Mouse (Mus musculus) lung, postnatal 0 days (tissue): ENCODE measurements around the gene Ppp1r36. TPM values are rescaled to one million over a fixed set of nuclear protein-coding genes. Genes with fewer than 3 reads are reported as not detected.

Experiments
- ATAC-seq: fragments of 200-750 bp; cut with Nextera tagmentation; 2 replicates; pipeline ENCODE4 v1.8.0; 2017; ENCODE audit warnings: moderate library complexity
- DNase-seq: peaks from one replicate; pipeline ENCODE4 v3.0.0-alpha.2; 2016; ENCODE audit warnings: low spot score
- H3K27ac ChIP-seq: fragments of 300-500 bp; sonication (generic); 2 replicates; pipeline ENCODE4 v1.5.1; 2014; ENCODE audit warnings: antibody characterized with exemption, mild to moderate bottlenecking, low read length, mixed read lengths
- H3K27me3 ChIP-seq: fragments of 300-500 bp; sonication (generic); replicated peaks from 2 replicates; pipeline ENCODE4 v1.6.1; 2014; ENCODE audit warnings: low read length, mixed read lengths; ENCODE audit not compliant: insufficient read depth
- H3K36me3 ChIP-seq: fragments of 300-500 bp; sonication (generic); 2 replicates; pipeline ENCODE4 v1.6.1; 2014; ENCODE audit warnings: low read length, mixed read lengths; ENCODE audit not compliant: insufficient read depth
- H3K4me1 ChIP-seq: fragments of 300-500 bp; sonication (generic); 2 replicates; pipeline ENCODE4 v1.6.1; 2014; ENCODE audit warnings: antibody characterized with exemption, low read depth, low read length, mixed read lengths; ENCODE audit not compliant: insufficient read depth
- H3K4me2 ChIP-seq: fragments of 300-500 bp; sonication (generic); replicated peaks from 2 replicates; pipeline ENCODE4 v1.6.1; 2014; ENCODE audit warnings: low read depth, mild to moderate bottlenecking, low read length, moderate library complexity, mixed read lengths
- H3K4me3 ChIP-seq: fragments of 300-500 bp; sonication (generic); 2 replicates; pipeline ENCODE4 v1.5.1; 2014; ENCODE audit warnings: low read depth, low read length
- H3K9ac ChIP-seq: fragments of 300-500 bp; sonication (generic); replicated peaks from 2 replicates; pipeline ENCODE4 v1.6.1; 2014; ENCODE audit warnings: low read depth, mild to moderate bottlenecking
- H3K9me3 ChIP-seq: fragments of 300-500 bp; sonication (generic); 2 replicates; pipeline ENCODE4 v1.6.1; 2016; ENCODE audit warnings: low read length, mixed read lengths
- CTCF ChIP-seq: IDR thresholded peaks from 2 replicates; pipeline ENCODE4 v1.5.1; 2016; ENCODE audit warnings: antibody characterized with exemption, mild to moderate bottlenecking
- EP300 ChIP-seq: IDR thresholded peaks from 2 replicates; pipeline ENCODE4 v1.6.1; 2016; ENCODE audit warnings: antibody characterized with exemption, mild to moderate bottlenecking, control low read depth
- WGBS: fragments of 180-500 bp; shearing (Covaris S2); extraction: QIAGEN DNeasy Blood & Tissue Kit; methylation state at CpG from one replicate; pipeline ENCODE4 v1.1.7; 2014; 5-methylcytosine and 5-hydroxymethylcytosine counted together
- polyA plus RNA-seq: library from polyadenylated mRNA; unstranded; fragments of >200 nt; fragmentation: Nextera tagmentation; extraction: Ambion mirVana; gene quantifications from 2 replicates; pipeline ENCODE4 v1.2.1, GENCODE M21; 2015

The Ppp1r36 gene
- polyA plus RNA-seq, 1 experiment from 2014 or later = 11.5 TPM

DNA sequence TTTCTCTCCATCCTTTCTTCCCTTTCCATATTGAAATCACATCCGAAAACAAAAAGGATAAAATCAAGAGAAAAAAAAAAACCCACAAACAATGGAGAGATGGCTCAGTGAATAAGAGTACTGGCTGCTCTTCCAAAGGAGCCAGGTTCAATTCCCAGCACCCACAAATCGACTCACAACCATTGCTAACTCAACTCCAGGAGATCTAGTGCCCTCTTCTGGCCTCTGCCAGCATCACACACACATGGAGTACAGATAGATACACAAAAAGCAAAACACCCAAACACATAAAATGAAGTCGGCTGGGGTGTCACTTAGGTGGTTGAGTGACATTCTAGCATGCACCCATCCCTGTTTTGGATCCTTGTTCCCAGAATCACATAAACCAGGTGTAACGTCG, 1.0 kb downstream of the Ppp1r36 start:
- Histone ChIP-seq H3K4me1 (no peaks in the 10 kb centered on the region), H3K9ac (no peak overlapping the region), H3K9me3 (no peaks in the 10 kb centered on the region), H3K27ac (no peak overlapping the region), H3K4me3 (no peak overlapping the region), H3K4me2 (no peak overlapping the region), H3K36me3 (no peaks in the 10 kb centered on the region), H3K27me3 (no peaks in the 10 kb centered on the region)
- TF ChIP-seq CTCF (peak; percentile 33; the same call in 1 of the 2 replicates), EP300 (no peak)
- ATAC-seq (no peak), DNase-seq (no peak)
- WGBS = 95% methylated on average over 5 of the region's 5 CpGs

- Histone ChIP-seq H3K4me2 (no peak overlapping the region), H3K36me3 (no peaks in the 10 kb centered on the region), H3K4me3 (no peak overlapping the region), H3K27me3 (no peaks in the 10 kb centered on the region), H3K9ac (no peak overlapping the region), H3K4me1 (no peaks in the 10 kb centered on the region), H3K27ac (no peak overlapping the region), H3K9me3 (no peaks in the 10 kb centered on the region)
- no peak for TF ChIP-seq CTCF
- DNase-seq (no peak), ATAC-seq (no peak)
- WGBS = 94% methylated on average over 3 of the region's 3 CpGs
Measured at GRCm38 (mm10) chr12:76425256-76425655, 7.9 kb downstream of the Ppp1r36 start.

DNA sequence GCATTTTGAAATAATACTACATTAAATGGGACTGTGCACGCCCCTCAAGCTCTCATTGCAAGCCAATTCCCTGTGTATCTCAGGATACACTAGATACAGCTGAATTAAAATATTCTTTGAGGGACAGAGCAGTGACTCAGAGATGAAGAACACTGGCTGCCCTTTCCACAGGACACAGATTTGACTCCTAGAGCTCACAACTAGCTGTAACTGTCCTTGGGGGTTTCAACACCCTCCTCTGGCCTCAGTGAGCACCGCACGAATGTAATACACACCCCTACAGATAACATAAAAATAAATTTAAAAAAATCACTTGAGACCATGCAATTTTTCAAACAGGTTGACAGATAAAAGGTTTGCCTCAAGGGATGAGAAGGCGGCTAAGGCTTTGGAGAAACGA, 10.2 kb downstream of the Ppp1r36 start:
- H3K27me3 ChIP-seq = no peaks in the 10 kb centered on the region
- H3K4me1 ChIP-seq = no peaks in the 10 kb centered on the region
- no peak overlapping the region for H3K4me2 ChIP-seq
- ATAC-seq (no peak), DNase-seq (no peak)
- no peak overlapping the region for H3K9ac ChIP-seq
- no peaks in the 10 kb centered on the region for H3K9me3 ChIP-seq
- no peak for TF ChIP-seq CTCF
- no peak for TF ChIP-seq EP300
- H3K36me3 ChIP-seq = no peaks in the 10 kb centered on the region
- WGBS = 59% methylated on average over 5 of the region's 5 CpGs
- H3K4me3 ChIP-seq = no peak overlapping the region
- no peak overlapping the region for H3K27ac ChIP-seq

GRCm38 (mm10) chr12:76430879-76431406, 13.6 kb downstream of the Ppp1r36 start:
- 25% methylated on average over 5 of the region's 5 CpGs for WGBS
- no peak overlapping the region for H3K4me2 ChIP-seq
- no peaks in the 10 kb centered on the region for H3K27me3 ChIP-seq
- no peaks in the 10 kb centered on the region for H3K36me3 ChIP-seq
- H3K9me3 ChIP-seq = no peaks in the 10 kb centered on the region
- H3K4me1 ChIP-seq = peaks cover 4% of the 10 kb centered on the region; the same call in 1 of the 2 replicates
- ATAC-seq (no peak), DNase-seq (no peak)
- H3K4me3 ChIP-seq = no peak overlapping the region
- H3K27ac ChIP-seq = no peak overlapping the region
- TF ChIP-seq EP300 (no peak), CTCF (no peak)
- H3K9ac ChIP-seq = no peak overlapping the region

DNA sequence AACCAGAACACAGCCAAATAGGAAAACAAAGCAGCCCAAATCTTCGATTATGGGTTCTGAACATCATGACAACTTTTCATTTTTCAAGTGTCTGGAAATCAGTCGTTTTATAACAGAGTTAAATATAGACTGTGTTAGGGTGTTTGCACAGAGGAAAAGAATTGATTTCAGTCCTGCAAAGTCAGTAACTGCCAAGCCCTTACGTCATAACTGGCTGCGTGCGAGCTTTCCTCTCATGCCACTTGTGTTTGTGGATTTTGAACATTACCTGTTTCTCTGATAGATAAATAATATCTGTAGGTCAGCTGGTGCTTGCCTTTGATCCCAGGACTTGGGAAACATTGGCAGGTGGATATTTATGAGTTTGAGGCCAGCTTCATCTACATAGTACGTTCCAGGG, 14.1 kb downstream of the Ppp1r36 start:
- Histone ChIP-seq H3K4me1 (peaks cover 4% of the 10 kb centered on the region; the same call in 1 of the 2 replicates), H3K9ac (no peak overlapping the region), H3K27me3 (no peaks in the 10 kb centered on the region), H3K36me3 (no peaks in the 10 kb centered on the region), H3K4me2 (no peak overlapping the region), H3K4me3 (no peak overlapping the region), H3K27ac (no peak overlapping the region), H3K9me3 (no peaks in the 10 kb centered on the region)
- no peak for TF ChIP-seq EP300
- no peak for TF ChIP-seq CTCF
- DNase-seq (no peak), ATAC-seq (no peak)
- WGBS = 50% methylated on average over 6 of the region's 6 CpGs

DNA sequence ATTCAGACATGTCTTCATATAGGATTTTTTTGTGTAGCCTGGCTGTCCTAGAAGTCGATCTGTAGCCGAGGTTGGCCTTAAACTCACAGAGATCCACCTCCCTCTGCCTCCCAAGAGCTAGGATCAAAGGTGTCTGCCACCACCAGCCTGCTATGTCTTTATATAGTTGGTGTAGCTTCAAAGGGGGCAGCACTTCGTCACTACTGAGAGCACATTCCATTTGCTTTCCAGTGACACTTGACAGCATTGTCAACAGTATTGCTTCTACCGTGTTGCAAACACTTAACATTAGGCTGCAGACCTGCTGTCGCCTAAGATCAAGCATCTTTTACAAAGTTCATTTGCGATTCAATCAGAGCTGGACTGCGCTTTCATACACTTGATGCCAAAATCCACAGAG, 16.8 kb downstream of the Ppp1r36 start:
- no peak overlapping the region for H3K9ac ChIP-seq
- no peaks in the 10 kb centered on the region for H3K36me3 ChIP-seq
- ATAC-seq (peak; percentile 69), DNase-seq (peak; percentile 62)
- no peaks in the 10 kb centered on the region for H3K27me3 ChIP-seq
- no peak overlapping the region for H3K4me3 ChIP-seq
- no peaks in the 10 kb centered on the region for H3K9me3 ChIP-seq
- TF ChIP-seq EP300 (peak; percentile 46; the same call in 1 of the 2 replicates), CTCF (0 out of 2 replicates have a peak, but pooled peaks have one; percentile 27)
- H3K4me2 ChIP-seq = peak overlapping the region; percentile 2; the same call in 1 of the 2 replicates
- H3K4me1 ChIP-seq = peaks cover 4% of the 10 kb centered on the region; the same call in 1 of the 2 replicates
- no peak overlapping the region for H3K27ac ChIP-seq
- WGBS = 21% methylated on average over 7 of the region's 7 CpGs

DNA sequence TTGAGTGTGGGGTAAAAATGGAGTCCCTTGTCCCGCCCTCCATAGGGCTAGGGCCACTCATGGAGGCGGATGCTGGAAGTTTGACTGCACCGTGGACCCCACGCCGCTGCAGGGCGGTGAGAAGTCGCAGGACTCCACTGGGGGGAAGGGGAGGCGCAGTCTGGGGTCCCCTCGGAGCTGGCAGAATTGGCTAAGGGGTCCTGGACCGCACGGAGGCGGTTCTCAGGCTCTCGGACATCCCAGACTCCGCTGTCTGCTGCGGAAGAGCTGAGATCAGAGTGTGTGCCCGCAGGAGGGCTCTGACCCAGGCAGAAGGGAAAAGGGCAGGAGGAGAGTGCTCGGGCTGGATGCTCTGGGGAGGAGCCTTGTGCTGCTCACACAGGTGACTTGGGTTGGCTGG, 17.7 kb downstream of the Ppp1r36 start:
- no peak for TF ChIP-seq CTCF
- TF ChIP-seq EP300 = no peak
- Histone ChIP-seq H3K4me3 (no peak overlapping the region; the same call in 1 of the 2 replicates), H3K36me3 (no peaks in the 10 kb centered on the region), H3K27ac (no peak overlapping the region), H3K4me1 (peaks cover 4% of the 10 kb centered on the region; the same call in 1 of the 2 replicates), H3K9me3 (no peaks in the 10 kb centered on the region), H3K4me2 (peak overlapping the region; percentile 55), H3K9ac (no peak overlapping the region), H3K27me3 (no peaks in the 10 kb centered on the region)
- ATAC-seq (peak; percentile 37; the same call in 1 of the 2 replicates), DNase-seq (no peak)
- WGBS = 6% methylated on average over 13 of the region's 17 CpGs
